Mouse (Mus musculus) MEL (cell line): ENCODE data around the gene Top3a. TPM values are rescaled to one million over a fixed set of nuclear protein-coding genes. Genes with fewer than 3 reads are reported as not detected.

ENCODE experiments used
- DNase-seq: peaks from one replicate; pipeline ENCODE4 v3.0.0; 2011; ENCODE audit warnings: low read depth, low spot score
- H3K27ac ChIP-seq: 2 replicates; pipeline ENCODE4 v1.5.1; 2012; ENCODE audit warnings: low read depth, mild to moderate bottlenecking, control low read depth, low read length, moderate library complexity; ENCODE audit not compliant: control insufficient read depth
- H3K27me3 ChIP-seq, 2 experiments: fragments of 150-350 bp in 1 of 2; sonication (generic) in 1 of 2; 2 replicates each; pipeline ENCODE4 v1.6.1; 2012; ENCODE audit warnings: low read length in 2 of 2, mild to moderate bottlenecking in 2 of 2, improper control_type of control experiment in 1 of 2, moderate library complexity in 1 of 2; ENCODE audit not compliant: insufficient read depth in 2 of 2, control insufficient read depth in 1 of 2
- H3K36me3 ChIP-seq, 2 experiments: 2 replicates each; pipeline ENCODE4 v1.6.1; 2012 to 2014; ENCODE audit warnings: low read length in 2 of 2, improper control_type of control experiment in 1 of 2, inconsistent platforms in 1 of 2, mild to moderate bottlenecking in 1 of 2; ENCODE audit not compliant: insufficient read depth in 2 of 2, control insufficient read depth in 1 of 2
- H3K4me1 ChIP-seq, 2 experiments: fragments of 150-350 bp in 1 of 2; sonication (generic) in 1 of 2; 2 replicates each; pipeline ENCODE4 v1.6.1; 2012; ENCODE audit warnings: low read length in 2 of 2, improper control_type of control experiment in 1 of 2, mild to moderate bottlenecking in 1 of 2; ENCODE audit not compliant: insufficient read depth in 2 of 2, control insufficient read depth in 1 of 2
- H3K4me3 ChIP-seq, 2 experiments: fragments of 150-350 bp in 1 of 2; sonication (generic) in 1 of 2; 2 replicates each; pipeline ENCODE4 v1.5.1; 2012; ENCODE audit warnings: low read depth in 2 of 2, low read length in 2 of 2, mild to moderate bottlenecking in 2 of 2, moderate library complexity in 2 of 2, control low read depth in 1 of 2, improper control_type of control experiment in 1 of 2; ENCODE audit not compliant: control insufficient read depth in 1 of 2, insufficient read depth in 1 of 2
- H3K79me2 ChIP-seq: 2 replicates; pipeline ENCODE4 v1.6.1; 2012; ENCODE audit warnings: mild to moderate bottlenecking, low read length, moderate library complexity; ENCODE audit not compliant: control insufficient read depth, poor library complexity, insufficient read depth
- H3K9ac ChIP-seq: 2 replicates; pipeline ENCODE4 v1.6.1; 2012; ENCODE audit warnings: low read depth, mild to moderate bottlenecking, control low read depth, low read length, moderate library complexity; ENCODE audit not compliant: control insufficient read depth, poor library complexity, severe bottlenecking
- H3K9me3 ChIP-seq: fragments of 150-350 bp; sonication (generic); replicated peaks from 2 replicates; pipeline ENCODE4 v1.6.1; 2012; ENCODE audit warnings: mild to moderate bottlenecking, low read length, improper control_type of control experiment, moderate library complexity; ENCODE audit not compliant: insufficient read depth
- BHLHE40 ChIP-seq: IDR thresholded peaks from 2 replicates; pipeline ENCODE4 v1.6.1; 2012; ENCODE audit warnings: low read depth, mild to moderate bottlenecking, inconsistent platforms, low read length, improper control_type of control experiment, borderline replicate concordance
- CHD1 ChIP-seq: IDR thresholded peaks from 2 replicates; pipeline ENCODE4 v1.6.1; 2012; ENCODE audit warnings: low read depth, mild to moderate bottlenecking, inconsistent platforms, low read length, improper control_type of control experiment
- CHD2 ChIP-seq: IDR thresholded peaks from 2 replicates; pipeline ENCODE4 v1.6.1; 2011; ENCODE audit warnings: low read length, improper control_type of control experiment
- CTCF ChIP-seq, 3 experiments: IDR thresholded peaks in 2 of 3; conservative IDR thresholded peaks in 1 of 3; 2 replicates each; pipeline ENCODE4 v1.5.1; 2011 to 2012; ENCODE audit warnings: low read length in 3 of 3, low read depth in 2 of 3, mild to moderate bottlenecking in 2 of 3, improper control_type of control experiment in 1 of 3, inconsistent platforms in 1 of 3, mixed read lengths in 1 of 3, moderate library complexity in 1 of 3; ENCODE audit not compliant: control insufficient read depth in 1 of 3, insufficient read depth in 1 of 3, poor library complexity in 1 of 3, severe bottlenecking in 1 of 3
- E2F4 ChIP-seq: IDR thresholded peaks from 2 replicates; pipeline ENCODE4 v1.6.1; 2011; ENCODE audit warnings: low read depth, low read length, improper control_type of control experiment, borderline replicate concordance
- ELF1 ChIP-seq: IDR thresholded peaks from 2 replicates; pipeline ENCODE4 v1.6.1; 2014; ENCODE audit warnings: low read depth, mild to moderate bottlenecking, inconsistent platforms, low read length, improper control_type of control experiment, moderate library complexity
- GATA1 ChIP-seq: IDR thresholded peaks from 2 replicates; pipeline ENCODE4 v1.6.1; 2011; ENCODE audit warnings: low read depth, low read length, improper control_type of control experiment
- HCFC1 ChIP-seq: IDR thresholded peaks from 2 replicates; pipeline ENCODE4 v1.6.1; 2012; ENCODE audit warnings: low read depth, mild to moderate bottlenecking, inconsistent platforms, low read length, improper control_type of control experiment, moderate library complexity
- JUND ChIP-seq: IDR thresholded peaks from 2 replicates; pipeline ENCODE4 v1.6.1; 2011; ENCODE audit warnings: low read depth, mild to moderate bottlenecking, improper control_type of control experiment, low read length
- KAT2A ChIP-seq: conservative IDR thresholded peaks from 2 replicates; pipeline ENCODE4 v1.6.1; 2012; ENCODE audit warnings: low read depth, low read length, improper control_type of control experiment, inconsistent platforms
- MAFK ChIP-seq: IDR thresholded peaks from 2 replicates; pipeline ENCODE4 v1.6.1; 2011; ENCODE audit warnings: low read depth, mild to moderate bottlenecking, low read length, improper control_type of control experiment, borderline replicate concordance
- MAX ChIP-seq: IDR thresholded peaks from 2 replicates; pipeline ENCODE4 v1.6.1; 2011; ENCODE audit warnings: low read length, improper control_type of control experiment
- MEF2A ChIP-seq: IDR thresholded peaks from 2 replicates; pipeline ENCODE4 v1.6.1; 2014; ENCODE audit warnings: low read depth, mild to moderate bottlenecking, inconsistent platforms, low read length, improper control_type of control experiment; ENCODE audit not compliant: poor library complexity, insufficient replicate concordance, severe bottlenecking; ENCODE audit errors: extremely low read depth
- MXI1 ChIP-seq: IDR thresholded peaks from 2 replicates; pipeline ENCODE4 v1.6.1; 2011; ENCODE audit warnings: mild to moderate bottlenecking, low read depth, low read length, improper control_type of control experiment
- MYC ChIP-seq: IDR thresholded peaks from 2 replicates; pipeline ENCODE4 v1.6.1; 2011; ENCODE audit warnings: low read depth, mild to moderate bottlenecking, low read length, improper control_type of control experiment, moderate library complexity
- NELFE ChIP-seq: IDR thresholded peaks from 2 replicates; pipeline ENCODE4 v1.6.1; 2011; ENCODE audit warnings: low read depth, low read length, improper control_type of control experiment
- POLR2A ChIP-seq, 2 experiments: IDR thresholded peaks; 2 replicates each; pipeline ENCODE4 v1.6.1; 2011 to 2012; ENCODE audit warnings: low read length in 2 of 2, mild to moderate bottlenecking in 2 of 2, control low read depth in 1 of 2, improper control_type of control experiment in 1 of 2, low read depth in 1 of 2, moderate library complexity in 1 of 2; ENCODE audit not compliant: control insufficient read depth in 1 of 2, insufficient read depth in 1 of 2, poor library complexity in 1 of 2
- POLR2AphosphoS2 ChIP-seq: IDR thresholded peaks from 2 replicates; pipeline ENCODE4 v1.6.1; 2011; ENCODE audit warnings: low read length, improper control_type of control experiment
- RAD21 ChIP-seq: IDR thresholded peaks from 2 replicates; pipeline ENCODE4 v1.6.1; 2011; ENCODE audit warnings: mild to moderate bottlenecking, low read depth, low read length, improper control_type of control experiment
- RCOR1 ChIP-seq: IDR thresholded peaks from 2 replicates; pipeline ENCODE4 v1.6.1; 2012; ENCODE audit warnings: low read depth, mild to moderate bottlenecking, inconsistent platforms, low read length, improper control_type of control experiment
- SIN3A ChIP-seq: IDR thresholded peaks from 2 replicates; pipeline ENCODE4 v1.6.1; 2012; ENCODE audit warnings: low read length, improper control_type of control experiment, inconsistent platforms
- SMC3 ChIP-seq: IDR thresholded peaks from 2 replicates; pipeline ENCODE4 v1.6.1; 2011; ENCODE audit warnings: low read depth, low read length, improper control_type of control experiment
- TBP ChIP-seq: IDR thresholded peaks from 2 replicates; pipeline ENCODE4 v1.8.0; 2011; ENCODE audit warnings: low read depth, low read length, improper control_type of control experiment
- TCF12 ChIP-seq: IDR thresholded peaks from 2 replicates; pipeline ENCODE4 v1.6.1; 2014; ENCODE audit warnings: low read depth, mild to moderate bottlenecking, inconsistent platforms, low read length, improper control_type of control experiment, moderate library complexity
- UBTF ChIP-seq: IDR thresholded peaks from 2 replicates; pipeline ENCODE4 v1.6.1; 2012; ENCODE audit warnings: low read depth, mild to moderate bottlenecking, inconsistent platforms, low read length, improper control_type of control experiment, moderate library complexity, borderline replicate concordance; ENCODE audit not compliant: insufficient read depth
- ZC3H11A ChIP-seq: IDR thresholded peaks from 2 replicates; pipeline ENCODE4 v1.6.1; 2012; ENCODE audit warnings: low read depth, mild to moderate bottlenecking, inconsistent platforms, low read length, improper control_type of control experiment
- ZMIZ1 ChIP-seq: IDR thresholded peaks from 2 replicates; pipeline ENCODE4 v1.6.1; 2012; ENCODE audit warnings: low read depth, mild to moderate bottlenecking, inconsistent platforms, low read length, improper control_type of control experiment, moderate library complexity
- polyA plus RNA-seq, 2 experiments: library from polyadenylated mRNA; stranded (reverse) in 1 of 2; unstranded in 1 of 2; fragments of >175 nt in 1 of 2; fragments of >200 nt in 1 of 2; gene quantifications; 2 replicates each; pipeline versions ENCODE4 v1.2.1 to v1.2.4; 2012; ENCODE audit warnings: low replicate concordance in 2 of 2, low read depth in 1 of 2; ENCODE audit not compliant: insufficient read length in 2 of 2, insufficient read depth in 1 of 2, missing spikeins in 1 of 2
- total RNA-seq: library from RNA; depleted of rRNA; stranded (reverse); fragments of 300-350 nt; gene quantifications from 2 replicates; pipeline ENCODE4 v1.2.3, GENCODE M21; 2012

Top3a gene
- total and polyA plus RNA-seq, 3 experiments = 17.7 to 18.4 TPM; not detected in 1

- H3K27me3 ChIP-seq = no peaks in the 10 kb centered on the region
- peaks cover 5% of the 10 kb centered on the region for H3K79me2 ChIP-seq
- peak overlapping the region; percentile 87 for H3K9ac ChIP-seq
- TF ChIP-seq JUND = no peak
- TF ChIP-seq MAX = peak; percentile 49; the same call in 1 of the 2 replicates
- TF ChIP-seq NELFE = peak; percentile 41
- peak; percentile 44; the same call in 1 of the 2 replicates for TF ChIP-seq POLR2AphosphoS2
- 0 out of 2 replicates have a peak, but pooled peaks have one; percentile 26 for TF ChIP-seq MYC
- TF ChIP-seq GATA1 = no peak
- 0 out of 2 replicates have a peak, but pooled peaks have one; percentile 13 for TF ChIP-seq TBP
- TF ChIP-seq MEF2A = no peak
- TF ChIP-seq TCF12 = no peak
- 0 out of 2 replicates have a peak, but pooled peaks have one; percentile 3 for TF ChIP-seq ELF1
- no peak; the same call in 1 of the 2 replicates for TF ChIP-seq SMC3
- peak; percentile 55; the same call in 1 of the 2 replicates for TF ChIP-seq MXI1
- peak; percentile 35; the same call in 1 of the 2 replicates for TF ChIP-seq ZMIZ1
- H3K27ac ChIP-seq = peak overlapping the region; percentile 72
- DNase-seq = no peak
- H3K4me1 ChIP-seq = peaks cover 3 to 20% of the 10 kb centered on the region in 2 experiments; a peak in 3 of 4 replicates
- peaks cover 0 to 5% of the 10 kb centered on the region in 2 experiments; a peak in 2 of 4 replicates for H3K36me3 ChIP-seq
- H3K9me3 ChIP-seq = no peaks in the 10 kb centered on the region
- peak overlapping the region; percentile 97 for H3K4me3 ChIP-seq
Measured at GRCm38 (mm10) chr11:60727392-60728140, 49.6 kb downstream of the Top3a start.

GRCm38 (mm10) chr11:60726601-60727391, 50.4 kb downstream of the Top3a start, which contains the start of gene Flii:
Gene Flii, minus strand, starts transcription at chr11:60727263.
- H3K36me3 ChIP-seq = peaks cover 0 to 5% of the 10 kb centered on the region in 2 experiments; a peak in 3 of 4 replicates
- TF ChIP-seq MXI1 (peak; percentile 23; the same call in 1 of the 2 replicates), HCFC1 (peak; percentile 46), GATA1 (no peak), SMC3 (0 out of 2 replicates have a peak, but pooled peaks have one; percentile 0), CTCF (IDR thresholded peaks at IDR 0.05 in 2 of 3, conservative IDR thresholded peaks at IDR 0.05 in 1 of 3; ENCODE audit: control insufficient read depth in 1 of 3, insufficient read depth in 1 of 3, low read depth in 2 of 3, low read length in 3 of 3, poor library complexity in 1 of 3, severe bottlenecking in 1 of 3) (peak in 2 of 3 experiments; percentile 51 to 71; a peak in 5 of 6 replicates), RCOR1 (no peak), POLR2AphosphoS2 (peak; percentile 54; the same call in 1 of the 2 replicates), SIN3A (no peak), POLR2A (IDR thresholded peaks at IDR 0.05; ENCODE audit: control insufficient read depth in 1 of 2, insufficient read depth in 1 of 2, low read depth in 1 of 2, low read length in 2 of 2, poor library complexity in 1 of 2) (peak; percentile 72 to 73; a peak in 2 of 4 replicates), MAFK (no peak), KAT2A (no peak), TCF12 (peak; percentile 16; the same call in 1 of the 2 replicates), CHD1 (no peak), ZC3H11A (no peak), RAD21 (no peak), BHLHE40 (no peak), E2F4 (no peak), CHD2 (no peak), UBTF (no peak), NELFE (no peak), TBP (no peak)

More at GRCm38 (mm10) chr11:60726601-60727391, 50.4 kb downstream of the Top3a start, which contains the start of gene Flii:
- Histone ChIP-seq H3K9ac (peak within 1 kb of the TSS; percentile 87), H3K4me1 (peaks cover 3 to 20% of the 10 kb centered on the region in 2 experiments; a peak in 3 of 4 replicates), H3K4me3 (peak within 1 kb of the TSS; percentile 97), H3K27ac (peak within 1 kb of the TSS; percentile 72), H3K9me3 (no peaks in the 10 kb centered on the region), H3K79me2 (peaks cover 5% of the 10 kb centered on the region), H3K27me3 (no peaks in the 10 kb centered on the region)
- peak; percentile 86 for DNase-seq
